Mouse (Mus musculus): Measurements from ENCODE around the gene Fmn2.

Fmn2 gene

GRCm38 (mm10) chr1:174501661-174502030 is at the start of gene Fmn2:
TSS of gene Fmn2 (plus strand) at chr1:174501825.
- DNase-seq = peak; percentile 83

- no peak for DNase-seq
Measured at GRCm38 (mm10) chr1:174455100-174455499, 46.5 kb upstream of the Fmn2 start.

GRCm38 (mm10) chr1:174465385-174465784 is 36.2 kb upstream of the Fmn2 start:
- no peak for DNase-seq

GRCm38 (mm10) chr1:174466240-174466639 is 35.4 kb upstream of the Fmn2 start:
- no peak for DNase-seq

GRCm38 (mm10) chr1:174469736-174470135 is 31.9 kb upstream of the Fmn2 start:
- peak; percentile 20 for DNase-seq

- DNase-seq = no peak
Measured at GRCm38 (mm10) chr1:174482567-174482966, 19.1 kb upstream of the Fmn2 start.

- no peak for DNase-seq
Measured at GRCm38 (mm10) chr1:174500064-174500463, 1.6 kb upstream of the Fmn2 start.

GRCm38 (mm10) chr1:174501011-174501410 is 614 bp upstream of the Fmn2 start:
- DNase-seq = no peak

- DNase-seq = peak; percentile 62
Measured at GRCm38 (mm10) chr1:174502031-174502845, 613 bp downstream of the Fmn2 start.

GRCm38 (mm10) chr1:174502846-174503745 is 1.5 kb downstream of the Fmn2 start:
- DNase-seq = peak; percentile 84

- DNase-seq = peak; percentile 32
Measured at GRCm38 (mm10) chr1:174508571-174509110, 7.0 kb downstream of the Fmn2 start.

- no peak for DNase-seq
Measured at GRCm38 (mm10) chr1:174513419-174513818, 11.8 kb downstream of the Fmn2 start.

GRCm38 (mm10) chr1:174521976-174522770 is 20.5 kb downstream of the Fmn2 start:
- DNase-seq = peak; percentile 53

- DNase-seq = no peak
Measured at GRCm38 (mm10) chr1:174522809-174523511, 21.3 kb downstream of the Fmn2 start.

GRCm38 (mm10) chr1:174523512-174523828 is 21.8 kb downstream of the Fmn2 start:
- DNase-seq = no peak

- no peak for DNase-seq
Measured at GRCm38 (mm10) chr1:174536742-174537453, 35.3 kb downstream of the Fmn2 start.

GRCm38 (mm10) chr1:174537491-174537890 is 35.9 kb downstream of the Fmn2 start:
- DNase-seq = no peak

- no peak for DNase-seq
Measured at GRCm38 (mm10) chr1:174548291-174548690, 46.7 kb downstream of the Fmn2 start.

- DNase-seq = peak; percentile 35
Measured at GRCm38 (mm10) chr1:174553272-174554007, 51.8 kb downstream of the Fmn2 start.

GRCm38 (mm10) chr1:174555412-174555811 is 53.8 kb downstream of the Fmn2 start:
- DNase-seq = no peak

- no peak for DNase-seq
Measured at GRCm38 (mm10) chr1:174557211-174557610, 55.6 kb downstream of the Fmn2 start.
